Mouse (Mus musculus): ENCODE measurements at regions not wholly inside any gene's neighbourhood (a gene's known extent, or its start where the extent isn't known, plus 50 kb on each side); places are given as distances from the start of the nearest gene placed in this dataset.

GRCm38 (mm10) chr16:86816006-86816405, 538.0 kb upstream of the N6amt1 start:
- TF ChIP-seq CTCF (IDR thresholded peaks at IDR 0.05; ENCODE audit: low read depth), result no peak
- no peak for TF ChIP-seq EP300 (IDR thresholded peaks at IDR 0.05; ENCODE audit: low read depth)

Measured in liver, embryonic 14.5 days (tissue).